Mouse (Mus musculus) liver, embryonic 11.5 days (tissue): Measurements from ENCODE around the gene Scarf1. TPM values are rescaled to one million over a fixed set of nuclear protein-coding genes. Genes with fewer than 3 reads are reported as not detected.

Source experiments
- ATAC-seq: fragments of 200-750 bp; cut with Nextera tagmentation; replicated peaks from 2 replicates; pipeline ENCODE4 v1.8.0; 2017; ENCODE audit warnings: moderate number of reproducible peaks, mild to moderate bottlenecking, moderate TSS enrichment, moderate library complexity; ENCODE audit not compliant: low FRiP score
- DNase-seq: peaks from one replicate; pipeline ENCODE4 v3.0.0-alpha.2; 2017; ENCODE audit warnings: low spot score
- H3K27ac ChIP-seq: fragments of 300-500 bp; sonication (generic); 2 replicates; pipeline ENCODE4 v1.5.1; 2014; ENCODE audit warnings: mild to moderate bottlenecking, low read depth, low read length, control low read depth
- H3K27me3 ChIP-seq: fragments of 300-500 bp; sonication (generic); replicated peaks from 2 replicates; pipeline ENCODE4 v1.6.1; 2014; ENCODE audit warnings: low read length, mixed read lengths; ENCODE audit not compliant: control insufficient read depth, insufficient read depth
- H3K36me3 ChIP-seq: fragments of 300-500 bp; sonication (generic); 2 replicates; pipeline ENCODE4 v1.6.1; 2014; ENCODE audit warnings: mild to moderate bottlenecking, low read length, moderate library complexity, mixed read lengths; ENCODE audit not compliant: control insufficient read depth, insufficient read depth
- H3K4me1 ChIP-seq: fragments of 300-500 bp; sonication (generic); replicated peaks from 2 replicates; pipeline ENCODE4 v1.6.1; 2014; ENCODE audit warnings: low read length, mixed read lengths; ENCODE audit not compliant: control insufficient read depth, insufficient read depth
- H3K4me2 ChIP-seq: fragments of 300-500 bp; sonication (generic); 2 replicates; pipeline ENCODE4 v1.6.1; 2014; ENCODE audit warnings: mild to moderate bottlenecking, control low read depth, moderate library complexity
- H3K4me3 ChIP-seq: fragments of 300-500 bp; sonication (generic); 2 replicates; pipeline ENCODE4 v1.5.1; 2014; ENCODE audit warnings: low read depth, low read length, control low read depth
- H3K9ac ChIP-seq: fragments of 300-500 bp; sonication (generic); 2 replicates; pipeline ENCODE4 v1.6.1; 2014; ENCODE audit warnings: low read depth, low read length, control low read depth
- H3K9me3 ChIP-seq: fragments of 300-500 bp; sonication (generic); 2 replicates; pipeline ENCODE4 v1.6.1; 2016; ENCODE audit warnings: low read length, inconsistent platforms, mixed read lengths; ENCODE audit not compliant: control insufficient read depth
- WGBS: fragments of 180-500 bp; shearing (Covaris S2); extraction: QIAGEN DNeasy Blood & Tissue Kit; methylation state at CpG from one replicate; pipeline ENCODE4 v1.1.7; 2014; 5-methylcytosine and 5-hydroxymethylcytosine counted together
- polyA plus RNA-seq: library from polyadenylated mRNA; unstranded; fragments of >200 nt; fragmentation: Nextera tagmentation; extraction: Ambion mirVana; gene quantifications from 2 replicates; pipeline ENCODE4 v1.2.1, GENCODE M21; 2014

Scarf1 gene
- polyA plus RNA-seq, 1 experiment from 2014 or later, result 7.0 TPM

GRCm38 (mm10) chr11:75570375-75571125 is 57.2 kb downstream of the Scarf1 start:
- Histone ChIP-seq H3K36me3 (no peaks in the 10 kb centered on the region), H3K4me1 (peaks cover 31% of the 10 kb centered on the region), H3K27me3 (no peaks in the 10 kb centered on the region), H3K27ac (no peak overlapping the region), H3K9ac (no peak overlapping the region), H3K9me3 (no peaks in the 10 kb centered on the region), H3K4me2 (no peak overlapping the region), H3K4me3 (no peak overlapping the region)
- WGBS, result 87% methylated on average over 17 of the region's 17 CpGs
- no peak for DNase-seq
- no peak for ATAC-seq

- WGBS, result 57% methylated on average over 12 of the region's 14 CpGs
- no peaks in the 10 kb centered on the region for H3K9me3 ChIP-seq
- H3K4me2 ChIP-seq, result no peak overlapping the region
- ATAC-seq (no peak), DNase-seq (no peak)
- no peak overlapping the region for H3K9ac ChIP-seq
- H3K27ac ChIP-seq, result no peak overlapping the region
- peaks cover 28% of the 10 kb centered on the region for H3K4me1 ChIP-seq
- no peak overlapping the region for H3K4me3 ChIP-seq
- H3K27me3 ChIP-seq, result no peaks in the 10 kb centered on the region
- no peaks in the 10 kb centered on the region for H3K36me3 ChIP-seq
Observed at GRCm38 (mm10) chr11:75571126-75571990, 58.0 kb downstream of the Scarf1 start.

- Histone ChIP-seq H3K4me1 (peaks cover 21% of the 10 kb centered on the region), H3K27me3 (no peaks in the 10 kb centered on the region), H3K4me2 (peak overlapping the region; percentile 50), H3K4me3 (no peak overlapping the region), H3K9ac (no peak overlapping the region), H3K27ac (peak overlapping the region; percentile 51), H3K36me3 (no peaks in the 10 kb centered on the region), H3K9me3 (no peaks in the 10 kb centered on the region)
- 27% methylated on average over 10 of the region's 10 CpGs for WGBS
- no peak for ATAC-seq
- no peak for DNase-seq
Observed at GRCm38 (mm10) chr11:75572301-75572791, 59.0 kb downstream of the Scarf1 start.

- H3K4me3 ChIP-seq, result no peak overlapping the region
- DNase-seq, result peak; percentile 90
- H3K4me2 ChIP-seq, result peak overlapping the region; percentile 50
Observed at GRCm38 (mm10) chr11:75572854-75573650, 59.7 kb downstream of the Scarf1 start.

GRCm38 (mm10) chr11:75574378-75575123 is 61.2 kb downstream of the Scarf1 start:
- H3K36me3 ChIP-seq, result no peaks in the 10 kb centered on the region
- no peak overlapping the region for H3K27ac ChIP-seq
- DNase-seq, result no peak
- no peak overlapping the region for H3K9ac ChIP-seq
- no peak for ATAC-seq
- WGBS, result 80% methylated on average over 5 of the region's 5 CpGs
- no peak overlapping the region for H3K4me3 ChIP-seq
- H3K9me3 ChIP-seq, result no peaks in the 10 kb centered on the region
- peaks cover 16% of the 10 kb centered on the region for H3K4me1 ChIP-seq
- H3K27me3 ChIP-seq, result no peaks in the 10 kb centered on the region
- H3K4me2 ChIP-seq, result no peak overlapping the region

More at GRCm38 (mm10) chr11:75572854-75573650, 59.7 kb downstream of the Scarf1 start:
- Histone ChIP-seq H3K9ac (peak overlapping the region; percentile 30; the same call in 1 of the 2 replicates), H3K9me3 (no peaks in the 10 kb centered on the region), H3K27me3 (no peaks in the 10 kb centered on the region), H3K4me1 (peaks cover 16% of the 10 kb centered on the region), H3K27ac (peak overlapping the region; percentile 51), H3K36me3 (no peaks in the 10 kb centered on the region)
- ATAC-seq, result peak; percentile 88
- WGBS, result 8% methylated on average over 12 of the region's 12 CpGs

- ATAC-seq (no peak), DNase-seq (no peak)
- H3K4me3 ChIP-seq, result no peak overlapping the region
- no peaks in the 10 kb centered on the region for H3K9me3 ChIP-seq
- no peak overlapping the region for H3K27ac ChIP-seq
- no peak overlapping the region for H3K9ac ChIP-seq
- 64% methylated on average over 9 of the region's 9 CpGs for WGBS
- no peaks in the 10 kb centered on the region for H3K27me3 ChIP-seq
- H3K36me3 ChIP-seq, result no peaks in the 10 kb centered on the region
- H3K4me1 ChIP-seq, result peaks cover 16% of the 10 kb centered on the region
- no peak overlapping the region for H3K4me2 ChIP-seq
Observed at GRCm38 (mm10) chr11:75575560-75576123, 62.3 kb downstream of the Scarf1 start.
